8 mouse cellular contexts compared by ENCODE assay signal in genomic region chr8:84743517-84744420, GRCm38 (mm10). TPM values are rescaled to one million over a fixed set of nuclear protein-coding genes. Genes with fewer than 3 reads are reported as not detected.
DNase-seq lines count a peak whose midpoint lies in the region; ATAC-seq and TF ChIP-seq lines count a peak whose summit lies in the region.

No protein-coding gene starts in this region.

- ATAC-seq in forebrain, postnatal 0 days, result peak; percentile 26
- ATAC-seq in limb, embryonic 12.5 days (ENCODE audit: insufficient number of reproducible peaks, insufficient read depth, low FRiP score, low TSS enrichment, low read depth), result peak; percentile 23; the same call in 1 of the 2 replicates
- ATAC-seq in midbrain, embryonic 12.5 days (ENCODE audit: low FRiP score, low read depth), result peak; percentile 68

- no peak for TF ChIP-seq CTCF in forebrain, postnatal 0 days (IDR thresholded peaks at IDR 0.05; ENCODE audit: low read depth)

- no peaks in the 10 kb centered on the region for H3K9me3 ChIP-seq in forebrain, postnatal 0 days (ENCODE audit: low read length)
- H3K9me3 ChIP-seq in hindbrain, embryonic 10.5 days, result no peaks in the 10 kb centered on the region
- no peaks in the 10 kb centered on the region for H3K9me3 ChIP-seq in limb, embryonic 12.5 days
- H3K9me3 ChIP-seq in midbrain, embryonic 12.5 days, result no peaks in the 10 kb centered on the region

- H3K27ac ChIP-seq in forebrain, postnatal 0 days (ENCODE audit: low read depth, low read length), result peak overlapping the region; percentile 70
- peak overlapping the region; percentile 65 for H3K27ac ChIP-seq in hindbrain, embryonic 10.5 days
- H3K27ac ChIP-seq in limb, embryonic 12.5 days, result peak overlapping the region; percentile 100
- peak overlapping the region; percentile 63 for H3K27ac ChIP-seq in midbrain, embryonic 12.5 days (replicated peaks)

- H3K4me3 ChIP-seq in forebrain, postnatal 0 days (ENCODE audit: low read depth, low read length), result no peak overlapping the region
- peak overlapping the region; percentile 35 for H3K4me3 ChIP-seq in hindbrain, embryonic 10.5 days
- H3K4me3 ChIP-seq in limb, embryonic 12.5 days (replicated peaks), result peak overlapping the region; percentile 19
- H3K4me3 ChIP-seq in midbrain, embryonic 12.5 days, result no peak overlapping the region

- H3K36me3 ChIP-seq in forebrain, postnatal 0 days (ENCODE audit: insufficient read depth), result no peaks in the 10 kb centered on the region
- no peaks in the 10 kb centered on the region for H3K36me3 ChIP-seq in hindbrain, embryonic 10.5 days
- H3K36me3 ChIP-seq in limb, embryonic 12.5 days, result 0 out of 2 replicates have a peak, but pooled peaks cover 4% of the 10 kb centered on the region
- no peaks in the 10 kb centered on the region for H3K36me3 ChIP-seq in midbrain, embryonic 12.5 days

- no peak overlapping the region for H3K9ac ChIP-seq in forebrain, postnatal 0 days
- peak overlapping the region; percentile 31 for H3K9ac ChIP-seq in limb, embryonic 12.5 days (replicated peaks)
- H3K9ac ChIP-seq in midbrain, embryonic 12.5 days (replicated peaks), result no peak overlapping the region; the same call in 1 of the 2 replicates

- 9% methylated on average over 16 of the region's 17 CpGs for WGBS in forebrain, postnatal 0 days
- 2% methylated on average over 17 of the region's 17 CpGs for WGBS in hindbrain, embryonic 10.5 days
- 5% methylated on average over 16 of the region's 17 CpGs for WGBS in limb, embryonic 12.5 days
- 4% methylated on average over 16 of the region's 17 CpGs for WGBS in midbrain, embryonic 12.5 days

- no peaks in the 10 kb centered on the region for H3K27me3 ChIP-seq in forebrain, postnatal 0 days (ENCODE audit: insufficient read depth, low read length)
- peaks cover 100% of the 10 kb centered on the region for H3K27me3 ChIP-seq in hindbrain, embryonic 10.5 days (ENCODE audit: insufficient read depth, poor library complexity, severe bottlenecking)
- peaks cover 32% of the 10 kb centered on the region for H3K27me3 ChIP-seq in limb, embryonic 12.5 days
- H3K27me3 ChIP-seq in midbrain, embryonic 12.5 days, result peaks cover 100% of the 10 kb centered on the region

- 0 out of 2 replicates have a peak overlapping the region, but pooled peaks have one; percentile 1 for H3K4me2 ChIP-seq in forebrain, postnatal 0 days (ENCODE audit: low read depth)
- H3K4me2 ChIP-seq in limb, embryonic 12.5 days, result peak overlapping the region; percentile 54
- peak overlapping the region; percentile 34 for H3K4me2 ChIP-seq in midbrain, embryonic 12.5 days (replicated peaks)

- H3K4me1 ChIP-seq in forebrain, postnatal 0 days (ENCODE audit: insufficient read depth), result peaks cover 27% of the 10 kb centered on the region
- H3K4me1 ChIP-seq in hindbrain, embryonic 10.5 days (replicated peaks), result peaks cover 71% of the 10 kb centered on the region
- peaks cover 98% of the 10 kb centered on the region for H3K4me1 ChIP-seq in limb, embryonic 12.5 days (replicated peaks)
- H3K4me1 ChIP-seq in midbrain, embryonic 12.5 days, result peaks cover 81% of the 10 kb centered on the region

- DNase-seq in urinary bladder, postnatal 4 days (ENCODE audit: low spot score in 2 of 2), result peak; percentile 81 to 84
- DNase-seq in urinary bladder, postnatal 10 days (ENCODE audit: low spot score), result no peak
- DNase-seq in forebrain, postnatal 0 days, result peak; percentile 63
- peak; percentile 76 for DNase-seq in hindbrain, embryonic 10.5 days (ENCODE audit: low spot score)
- no peak for DNase-seq in thymus, adult 18-20 months
- no peak for DNase-seq in left cerebral cortex, adult 9 months (ENCODE audit: low spot score in 2 of 2)

RNA-seq across cellular contexts. Expression of gene G430095P16Rik, which starts 21.0 kb away (rescaled TPM):
- not detected in 2 replicates for total RNA-seq in forebrain, postnatal 0 days (2014; rRNA removed)
- polyA plus RNA-seq in forebrain, postnatal 0 days (2015; fragmentation: Nextera tagmentation; extraction: Ambion mirVana), result 0.56 and 1.0 TPM in 2 replicates
- polyA plus RNA-seq in hindbrain, embryonic 10.5 days (2016; fragmentation: Nextera tagmentation; extraction: Ambion mirVana), result 0.54 and 1.9 TPM in 2 replicates
- 9.7 and 11.8 TPM in 2 replicates for polyA plus RNA-seq in limb, embryonic 12.5 days (2016; fragmentation: Nextera tagmentation; extraction: Ambion mirVana)
- polyA plus RNA-seq in midbrain, embryonic 12.5 days (2016; fragmentation: Nextera tagmentation; extraction: Ambion mirVana), result 2.0 and 2.4 TPM in 2 replicates

RNA-seq across cellular contexts. Expression of gene Lyl1, which starts 42.5 kb away (rescaled TPM):
- 2.2 and 2.7 TPM in 2 replicates for total RNA-seq in forebrain, postnatal 0 days (2014; rRNA removed)
- polyA plus RNA-seq in forebrain, postnatal 0 days (2015; fragmentation: Nextera tagmentation; extraction: Ambion mirVana), result 2.4 and 2.5 TPM in 2 replicates
- 5.6 and 6.5 TPM in 2 replicates for polyA plus RNA-seq in hindbrain, embryonic 10.5 days (2016; fragmentation: Nextera tagmentation; extraction: Ambion mirVana)
- 3.7 and 4.7 TPM in 2 replicates for polyA plus RNA-seq in limb, embryonic 12.5 days (2016; fragmentation: Nextera tagmentation; extraction: Ambion mirVana)
- 3.5 and 5.6 TPM in 2 replicates for polyA plus RNA-seq in midbrain, embryonic 12.5 days (2016; fragmentation: Nextera tagmentation; extraction: Ambion mirVana)

RNA-seq across cellular contexts. Expression of gene Nacc1, which starts 56.1 kb away (rescaled TPM):
- total RNA-seq in forebrain, postnatal 0 days (2014; rRNA removed), result 65.9 and 78.2 TPM in 2 replicates
- polyA plus RNA-seq in forebrain, postnatal 0 days (2015; fragmentation: Nextera tagmentation; extraction: Ambion mirVana), result 14.6 and 14.7 TPM in 2 replicates
- polyA plus RNA-seq in hindbrain, embryonic 10.5 days (2016; fragmentation: Nextera tagmentation; extraction: Ambion mirVana), result 25.2 and 28.9 TPM in 2 replicates
- polyA plus RNA-seq in limb, embryonic 12.5 days (2016; fragmentation: Nextera tagmentation; extraction: Ambion mirVana), result 16.9 and 21.4 TPM in 2 replicates
- 20.8 and 25.0 TPM in 2 replicates for polyA plus RNA-seq in midbrain, embryonic 12.5 days (2016; fragmentation: Nextera tagmentation; extraction: Ambion mirVana)

RNA-seq across cellular contexts. Expression of gene Nfix, which starts 56.4 kb away (rescaled TPM):
- total RNA-seq in forebrain, postnatal 0 days (2014; rRNA removed), result 111 and 116 TPM in 2 replicates
- 347 and 376 TPM in 2 replicates for polyA plus RNA-seq in forebrain, postnatal 0 days (2015; fragmentation: Nextera tagmentation; extraction: Ambion mirVana)
- polyA plus RNA-seq in hindbrain, embryonic 10.5 days (2016; fragmentation: Nextera tagmentation; extraction: Ambion mirVana), result 0.07 and 0.29 TPM in 2 replicates
- 14.5 and 18.1 TPM in 2 replicates for polyA plus RNA-seq in limb, embryonic 12.5 days (2016; fragmentation: Nextera tagmentation; extraction: Ambion mirVana)
- polyA plus RNA-seq in midbrain, embryonic 12.5 days (2016; fragmentation: Nextera tagmentation; extraction: Ambion mirVana), result 6.6 and 8.5 TPM in 2 replicates

RNA-seq across cellular contexts. Expression of gene Trmt1, which starts 57.7 kb away (rescaled TPM):
- total RNA-seq in forebrain, postnatal 0 days (2014; rRNA removed), result 89.5 and 94.8 TPM in 2 replicates
- polyA plus RNA-seq in forebrain, postnatal 0 days (2015; fragmentation: Nextera tagmentation; extraction: Ambion mirVana), result 59.8 and 67.5 TPM in 2 replicates
- 57.8 and 65.9 TPM in 2 replicates for polyA plus RNA-seq in hindbrain, embryonic 10.5 days (2016; fragmentation: Nextera tagmentation; extraction: Ambion mirVana)
- 63.4 and 66.9 TPM in 2 replicates for polyA plus RNA-seq in limb, embryonic 12.5 days (2016; fragmentation: Nextera tagmentation; extraction: Ambion mirVana)
- 53.6 and 58.8 TPM in 2 replicates for polyA plus RNA-seq in midbrain, embryonic 12.5 days (2016; fragmentation: Nextera tagmentation; extraction: Ambion mirVana)

Comparison
In these comparisons a context has a peak if more than half of its experiments do, and no peak if none do; other contexts are left out.
1. DNase-seq: peak in urinary bladder, postnatal 4 days (2 of 2), forebrain, postnatal 0 days (single experiment) and hindbrain, embryonic 10.5 days (single experiment); none in urinary bladder, postnatal 10 days (single experiment), thymus, adult 18-20 months (0 of 2) and left cerebral cortex, adult 9 months (0 of 2).
2. H3K4me2 ChIP-seq: peak in every context shown above with its lines; median percentile 54 in limb, embryonic 12.5 days; 34 in midbrain, embryonic 12.5 days; 1 in forebrain, postnatal 0 days.
3. H3K4me3 ChIP-seq: peak in hindbrain, embryonic 10.5 days (single experiment) and limb, embryonic 12.5 days (single experiment); none in forebrain, postnatal 0 days (single experiment) and midbrain, embryonic 12.5 days (single experiment).
4. Peak in every context shown above with its lines, with median percentiles within 50 percentile points of each other: ATAC-seq and H3K27ac ChIP-seq.